Mouse (Mus musculus): ENCODE results near the gene Dppa3.
A peak's percentile ranks its signal among the peaks of the same experiment; 100 is the strongest.

Dppa3 gene

GRCm38 (mm10) chr6:122626110-122626509 lies at the start of gene Dppa3:
Gene Dppa3 (plus strand): TSS chr6:122626410.
- no peak for DNase-seq (ENCODE audit: low read depth, low spot score)

DNA sequence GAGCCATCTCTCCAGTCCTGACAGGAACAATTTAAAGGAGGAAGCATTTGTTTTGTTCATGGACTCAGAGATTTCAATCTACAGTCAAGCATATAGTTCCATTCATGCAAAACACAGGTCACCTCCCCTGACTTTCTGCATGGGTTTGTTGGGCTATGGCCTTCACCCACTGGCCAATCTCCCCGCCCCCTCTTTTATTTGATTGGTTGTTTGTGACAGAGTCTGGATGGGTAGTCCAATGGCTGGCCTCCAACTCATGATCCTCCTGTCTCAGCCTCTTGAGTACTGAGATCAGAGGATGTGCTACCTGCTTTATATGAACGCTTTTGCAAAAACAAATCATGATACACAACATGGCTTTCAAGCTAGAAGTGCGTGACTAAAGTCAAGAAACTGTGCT lies 49.2 kb upstream of the Dppa3 start:
- DNase-seq (ENCODE audit: low read depth, low spot score), result peak; percentile 51

- no peak for DNase-seq (ENCODE audit: low read depth, low spot score)
Measured at GRCm38 (mm10) chr6:122579086-122579485, 47.1 kb upstream of the Dppa3 start.

- no peak for DNase-seq (ENCODE audit: low read depth, low spot score)
Measured at GRCm38 (mm10) chr6:122591027-122591758, 35.0 kb upstream of the Dppa3 start.

- peak; percentile 36 for DNase-seq (ENCODE audit: low read depth, low spot score)
Measured at GRCm38 (mm10) chr6:122592905-122593304, 33.3 kb upstream of the Dppa3 start.

DNA sequence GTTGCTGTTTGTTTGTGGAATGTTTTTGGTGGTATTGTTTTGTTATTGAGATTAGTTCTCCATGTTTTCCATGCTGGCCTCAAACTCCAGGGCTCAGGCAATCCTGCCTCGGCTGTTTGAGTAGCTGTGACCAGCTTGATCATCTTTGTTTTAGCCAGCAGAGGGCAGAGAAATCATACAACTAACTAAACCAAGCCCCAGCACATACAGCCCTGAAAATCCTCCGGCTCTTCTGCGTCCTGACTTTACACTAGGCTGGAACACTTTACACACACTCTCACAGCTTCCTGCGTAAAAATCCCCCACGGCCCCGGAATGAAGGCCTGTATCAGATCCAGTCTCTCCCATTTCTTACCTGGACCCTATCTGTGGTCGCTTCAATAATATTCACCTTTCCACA lies 30.6 kb upstream of the Dppa3 start:
- no peak for DNase-seq (ENCODE audit: low read depth, low spot score)

- DNase-seq (ENCODE audit: low read depth, low spot score), result no peak
Measured at GRCm38 (mm10) chr6:122596608-122597007, 29.6 kb upstream of the Dppa3 start.

DNA sequence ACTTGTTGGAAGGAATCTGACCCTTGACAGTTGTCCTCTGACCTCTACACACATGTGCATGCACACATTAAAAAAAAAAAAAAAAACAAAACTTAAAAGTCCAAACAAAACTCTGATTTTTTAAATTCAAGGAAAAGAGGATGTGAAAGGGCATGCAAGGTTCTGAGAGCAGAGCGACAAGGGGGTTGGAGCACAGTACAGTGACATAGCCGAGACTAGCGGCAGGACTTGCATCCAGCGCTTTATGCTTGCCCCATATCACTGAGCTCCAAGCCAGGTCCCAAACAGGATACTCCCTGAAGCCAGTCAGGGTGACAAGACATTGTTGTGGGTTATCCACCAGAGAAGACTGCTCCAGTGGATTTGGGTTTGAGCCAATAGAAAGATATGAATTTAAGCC lies 28.2 kb upstream of the Dppa3 start:
- DNase-seq (ENCODE audit: low read depth, low spot score), result peak; percentile 80

DNA sequence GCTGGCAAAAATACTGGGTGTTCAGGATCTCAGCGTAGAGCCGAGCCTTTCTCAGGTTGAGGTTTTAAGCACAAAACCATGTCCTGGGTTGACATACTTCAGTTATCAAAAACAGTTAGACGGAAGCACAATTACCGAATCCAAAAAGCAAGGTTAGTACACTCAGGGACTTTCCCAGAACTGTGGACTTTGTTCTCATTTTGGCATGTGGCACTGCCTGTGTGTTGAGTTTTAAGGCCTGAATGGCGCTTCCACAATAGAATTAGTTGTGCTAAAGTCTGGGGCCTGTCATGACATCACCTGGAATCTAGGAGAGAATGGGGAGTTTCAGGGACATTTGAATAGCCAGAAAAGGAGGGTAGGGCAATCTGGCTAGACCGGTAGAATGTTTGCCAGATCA lies 27.8 kb upstream of the Dppa3 start:
- DNase-seq (ENCODE audit: low read depth, low spot score), result peak; percentile 67

DNA sequence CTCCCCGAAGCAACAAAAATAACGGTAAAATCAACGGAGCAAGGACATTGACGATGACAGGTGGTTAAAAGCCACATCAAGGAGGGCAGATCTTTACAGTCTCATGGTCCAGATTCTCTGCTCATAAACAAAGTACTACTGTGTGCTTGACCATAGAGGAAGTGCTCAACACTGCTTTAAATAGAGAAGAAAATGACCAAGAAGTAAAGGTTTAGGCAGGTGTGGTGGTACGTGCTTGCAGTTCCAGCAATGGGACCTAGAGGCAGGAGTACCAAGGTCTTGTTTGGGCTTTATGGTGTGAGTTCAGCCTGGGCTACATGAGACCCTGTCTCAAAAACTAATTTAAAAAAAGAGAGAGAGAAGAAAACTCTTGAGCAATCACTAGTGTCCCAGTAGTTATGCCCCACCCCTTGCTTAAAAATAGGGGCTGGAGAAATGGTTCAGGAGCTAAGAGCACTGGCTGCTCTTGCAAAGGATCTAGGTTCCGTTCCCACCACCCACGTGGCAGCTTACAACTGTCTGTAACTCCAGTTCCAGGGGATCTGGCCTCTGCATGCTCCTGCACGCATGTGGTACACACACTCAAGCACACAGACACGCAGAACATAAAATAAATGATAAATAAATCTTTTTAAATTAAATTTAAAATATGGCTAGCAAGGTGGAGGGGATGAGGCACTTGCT lies 27.0 kb upstream of the Dppa3 start:
- peak; percentile 84 for DNase-seq (ENCODE audit: low read depth, low spot score)

DNA sequence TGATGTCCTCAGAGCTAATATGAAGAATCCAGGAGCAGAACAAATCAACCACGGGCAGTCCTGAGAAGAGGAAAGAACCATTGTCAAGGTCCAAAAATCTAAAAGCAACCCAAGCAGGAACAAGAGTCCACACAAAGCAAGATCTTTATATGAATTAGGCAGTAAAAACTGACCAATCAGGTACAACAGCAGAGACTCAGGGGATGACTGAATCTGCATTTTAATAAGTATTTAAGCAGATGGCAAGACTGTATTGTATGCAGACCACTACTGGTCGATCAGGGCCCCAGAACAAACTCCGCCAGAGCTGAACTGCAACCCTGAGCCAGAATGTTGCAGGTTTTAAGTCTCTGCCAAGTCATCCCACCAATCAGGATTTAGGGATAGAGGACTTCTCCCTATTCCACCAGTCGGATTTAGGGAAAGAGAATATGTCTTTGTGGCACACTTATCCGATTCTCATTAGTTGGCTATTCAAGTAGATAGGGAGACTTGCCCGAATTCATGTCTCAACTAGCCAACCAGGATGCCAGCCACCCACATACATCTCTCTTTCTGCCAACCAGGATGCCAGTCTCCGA lies 26.1 kb upstream of the Dppa3 start:
- peak; percentile 89 for DNase-seq (ENCODE audit: low read depth, low spot score)

GRCm38 (mm10) chr6:122601031-122601430 lies 25.2 kb upstream of the Dppa3 start:
- DNase-seq (ENCODE audit: low read depth, low spot score), result peak; percentile 51

DNA sequence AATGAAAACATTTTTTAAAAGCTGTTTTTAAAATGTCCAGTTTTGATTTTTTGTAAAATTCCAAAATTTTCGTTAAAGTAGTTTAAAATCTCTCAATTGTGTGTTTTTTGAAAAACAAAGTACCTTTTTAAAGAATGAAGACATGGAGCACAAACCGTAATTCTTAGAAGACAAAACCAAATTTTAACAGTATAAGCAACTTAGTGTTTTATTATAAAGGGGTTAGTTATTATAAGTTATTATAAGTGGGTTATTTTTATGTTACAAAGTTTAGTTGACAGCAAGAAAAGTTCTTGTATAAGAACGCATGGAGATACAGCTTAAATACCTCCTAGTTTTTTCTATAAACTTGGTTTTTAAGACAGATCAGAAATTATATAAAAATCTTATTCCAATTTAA lies 24.6 kb upstream of the Dppa3 start:
- no peak for DNase-seq (ENCODE audit: low read depth, low spot score)

GRCm38 (mm10) chr6:122602242-122602991 lies 23.8 kb upstream of the Dppa3 start, which contains the start of gene Apobec1:
Gene Apobec1 (minus strand): TSS chr6:122602444.
- DNase-seq (ENCODE audit: low read depth, low spot score), result peak; percentile 95

DNA sequence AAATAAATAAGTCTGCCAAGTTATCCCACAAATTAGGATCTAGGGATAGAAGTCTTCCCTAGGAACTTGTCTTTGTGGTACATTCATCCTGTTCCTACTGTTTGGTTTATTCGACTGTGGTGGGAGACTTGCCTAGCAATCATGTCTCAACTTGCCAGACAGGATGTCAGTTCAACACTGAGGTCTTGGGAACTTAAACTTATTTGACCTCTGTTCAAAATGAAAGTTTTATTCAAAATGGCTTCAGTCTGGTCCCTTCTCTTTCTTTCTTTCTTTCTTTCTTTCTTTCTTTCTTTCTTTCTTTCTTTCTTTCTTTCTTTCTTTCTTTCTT lies 23.3 kb upstream of the Dppa3 start:
- no peak for DNase-seq (ENCODE audit: low read depth, low spot score)

GRCm38 (mm10) chr6:122604260-122604659 lies 21.9 kb upstream of the Dppa3 start:
- peak; percentile 82 for DNase-seq (ENCODE audit: low read depth, low spot score)

DNA sequence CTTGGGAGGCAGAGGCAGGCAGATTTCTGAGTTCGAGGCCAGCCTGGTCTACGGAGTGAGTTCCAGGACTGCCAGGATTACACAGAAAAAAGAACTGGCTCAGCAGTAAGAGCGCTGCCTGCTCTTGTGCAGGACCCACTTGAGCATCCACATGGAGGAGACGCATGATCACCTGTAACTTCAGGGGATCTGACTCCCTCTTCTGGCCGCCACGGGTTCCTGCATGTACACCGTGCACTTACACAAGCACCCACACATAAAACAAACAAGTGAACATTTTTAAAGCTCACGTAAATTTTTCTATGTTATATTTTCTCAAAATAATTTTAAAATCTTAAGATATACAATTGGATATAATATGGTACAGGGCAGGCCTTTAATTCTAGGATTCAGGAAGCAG lies 20.7 kb upstream of the Dppa3 start:
- DNase-seq (ENCODE audit: low read depth, low spot score), result peak; percentile 85

DNA sequence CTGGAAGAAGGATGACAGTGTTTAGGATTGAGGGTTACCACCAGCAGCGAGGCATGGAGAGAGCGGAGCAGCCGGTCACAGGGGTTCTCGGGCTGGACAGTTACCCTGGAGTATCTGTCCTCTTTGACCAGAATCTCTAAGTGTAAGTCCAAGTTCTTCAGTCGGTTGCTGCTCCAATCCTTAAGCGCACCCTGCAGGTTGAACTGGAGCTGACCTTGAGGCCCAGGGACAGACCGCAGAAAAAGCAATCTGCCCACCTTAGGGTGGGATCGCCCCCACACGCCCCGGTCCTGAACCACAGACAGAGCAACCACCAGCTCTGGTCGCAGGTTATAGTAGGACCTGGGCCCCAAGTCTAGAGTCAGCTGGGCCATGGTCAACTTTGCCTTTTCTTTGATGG lies 19.5 kb upstream of the Dppa3 start:
- DNase-seq (ENCODE audit: low read depth, low spot score), result no peak

DNA sequence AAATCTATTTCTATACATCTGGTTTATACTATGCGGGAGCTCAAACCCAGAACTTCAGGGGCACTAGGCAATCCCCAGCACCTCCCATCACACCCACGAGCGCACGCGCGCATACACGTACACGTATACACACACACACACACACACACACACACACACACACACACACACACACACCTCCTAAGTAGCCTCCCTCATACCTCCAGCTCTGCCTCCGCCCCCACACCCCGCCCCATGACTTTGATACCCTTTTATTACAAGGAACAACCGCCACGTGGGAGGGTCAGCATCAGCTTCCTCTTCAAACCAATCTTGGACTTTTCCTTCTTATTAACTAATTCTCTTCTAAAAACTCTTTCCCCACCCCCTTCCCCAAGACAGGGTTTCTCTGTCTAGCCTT lies 18.5 kb upstream of the Dppa3 start:
- DNase-seq (ENCODE audit: low read depth, low spot score), result no peak

- DNase-seq (ENCODE audit: low read depth, low spot score), result no peak
Measured at GRCm38 (mm10) chr6:122608434-122609376, 17.5 kb upstream of the Dppa3 start.

GRCm38 (mm10) chr6:122609377-122609728 lies 16.9 kb upstream of the Dppa3 start:
- no peak for DNase-seq (ENCODE audit: low read depth, low spot score)
